Mouse (Mus musculus) frontal cortex, postnatal 36 days (tissue): ENCODE results near the gene Cbr2.
"Not testable (repeated sequence)": the region's sequence is repeated elsewhere in the genome, so short reads cannot be mapped to it uniquely, and the experiment has no call there.

Experiments
- DNase-seq, 2 experiments: peaks; one replicate each; pipeline ENCODE4 v3.0.0; 2022; ENCODE audit warnings: low spot score in 2 of 2

Cbr2 gene

GRCm38 (mm10) chr11:120731395-120731794 lies 519 bp downstream of the Cbr2 start:
- DNase-seq: no peak

DNA sequence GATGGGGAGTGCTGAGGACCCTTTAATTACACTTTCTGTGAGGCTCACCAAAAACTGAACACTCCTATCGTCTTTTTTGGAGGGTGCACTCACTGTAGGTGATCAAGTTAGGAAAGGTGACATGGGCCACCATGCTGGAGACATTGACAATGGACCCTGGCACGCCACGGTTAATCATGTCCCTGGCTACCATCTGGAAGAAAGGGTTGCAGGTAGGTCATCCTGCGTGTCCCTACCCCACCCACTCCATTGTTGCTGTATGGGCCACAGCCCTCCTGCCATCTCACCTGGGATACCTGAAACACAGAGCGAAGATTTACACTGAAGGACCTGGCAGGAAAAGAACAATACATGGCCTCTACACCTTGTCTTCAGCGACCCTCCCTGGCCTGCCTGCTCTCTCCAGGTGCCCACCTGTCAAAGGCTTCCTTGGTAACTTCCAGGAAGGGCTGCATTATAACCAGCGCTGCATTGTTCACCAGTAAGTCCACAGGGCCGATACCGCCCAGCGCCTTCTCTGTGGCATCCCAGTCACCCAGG lies 1.5 kb downstream of the Cbr2 start:
- DNase-seq: no peak

- not testable (repeated sequence) for DNase-seq
Measured at GRCm38 (mm10) chr11:120729432-120730050, 2.4 kb downstream of the Cbr2 start.

GRCm38 (mm10) chr11:120728530-120729240 lies 3.2 kb downstream of the Cbr2 start:
- no peak for DNase-seq

GRCm38 (mm10) chr11:120727564-120727963 lies 4.3 kb downstream of the Cbr2 start:
- no peak for DNase-seq

DNA sequence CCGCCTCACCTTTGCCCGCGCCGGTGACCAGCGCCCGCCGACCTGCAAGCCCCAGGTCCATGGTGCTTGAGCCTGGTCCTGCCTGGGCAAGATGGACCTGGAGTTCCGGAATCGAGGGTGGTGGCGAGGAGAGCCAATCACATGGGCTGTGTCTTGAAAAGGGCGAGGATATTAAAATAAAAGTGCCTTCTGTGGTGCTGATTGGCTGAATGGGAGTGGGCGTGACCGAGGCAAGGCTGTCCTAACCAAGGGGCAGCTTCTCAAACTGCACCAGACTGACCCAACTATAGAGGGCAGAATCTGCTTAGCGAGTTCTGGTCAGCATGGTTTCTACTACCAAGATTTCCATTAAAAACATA lies 4.8 kb downstream of the Cbr2 start, which contains the start of gene Dcxr:
Gene Dcxr, minus strand, starts transcription at position 113 of the 359 bp plus-strand sequence.
- peak; percentile 54 to 71 for DNase-seq

DNA sequence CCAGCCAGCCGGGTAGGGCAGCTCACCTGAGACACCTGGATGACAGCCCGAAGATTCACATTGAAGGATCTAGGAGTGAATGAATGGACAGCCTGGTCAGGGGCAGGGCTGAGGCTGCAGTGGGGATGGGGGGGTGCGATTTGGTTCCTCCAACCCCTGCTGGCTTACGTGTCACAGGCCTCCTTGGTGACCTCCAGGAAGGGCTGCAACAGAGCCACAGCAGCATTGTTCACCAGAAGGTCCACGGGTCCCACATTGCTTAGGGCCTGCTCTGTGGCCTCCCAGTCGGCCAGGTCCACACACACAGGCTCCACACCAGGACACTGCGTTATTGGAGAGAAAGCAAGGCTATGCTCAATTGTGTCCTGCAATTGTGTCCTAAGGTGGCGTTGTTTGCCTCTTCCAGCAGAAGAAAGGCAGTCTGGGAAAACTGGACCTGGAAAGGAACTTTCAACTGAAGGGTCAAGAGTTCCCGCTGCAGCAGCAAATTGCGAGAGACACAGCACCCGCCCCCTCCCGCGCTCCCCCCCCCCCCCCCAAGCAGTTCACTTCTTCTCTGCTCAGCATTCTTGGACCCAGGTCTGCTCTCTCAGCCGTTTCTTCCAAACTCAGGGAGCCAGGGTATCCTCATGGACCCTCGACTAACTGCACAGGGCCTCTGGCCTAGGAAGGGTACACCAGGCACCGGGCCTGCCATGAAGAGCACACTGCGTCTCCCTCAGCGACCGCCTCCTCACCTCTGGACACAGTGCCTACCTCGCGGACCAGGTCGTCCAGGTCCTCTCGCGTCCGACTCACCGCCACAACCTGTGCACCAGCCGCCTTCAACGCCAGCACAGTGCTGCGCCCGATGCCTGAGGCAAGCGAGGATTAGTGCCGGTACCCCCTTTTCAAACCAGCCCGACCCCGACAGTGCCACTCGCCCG lies 5.4 kb downstream of the Cbr2 start:
- no peak for DNase-seq

DNA sequence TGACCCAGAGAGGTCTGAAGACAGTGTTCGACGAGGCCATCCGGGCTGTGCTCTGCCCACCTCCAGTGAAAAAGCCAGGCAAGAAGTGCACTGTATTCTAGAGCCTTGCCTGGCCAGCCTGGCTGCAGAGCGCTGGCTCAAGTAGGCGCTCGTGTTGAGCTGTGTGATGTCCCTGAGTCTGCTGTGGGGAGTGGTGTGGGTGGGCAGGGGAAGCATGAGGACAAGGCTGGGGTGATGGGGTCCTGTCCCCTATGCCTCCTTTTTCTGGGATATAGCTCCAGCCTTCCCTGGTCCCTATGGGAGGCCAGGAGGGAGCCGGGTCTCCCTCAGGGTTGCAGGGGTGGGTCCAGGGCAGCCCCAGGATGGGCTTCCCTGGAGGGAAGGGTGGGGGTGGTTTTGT lies 8.4 kb downstream of the Cbr2 start:
- no peak for DNase-seq

- DNase-seq: no peak
Measured at GRCm38 (mm10) chr11:120722761-120723382, 9.0 kb downstream of the Cbr2 start.

- DNase-seq: no peak
Measured at GRCm38 (mm10) chr11:120722067-120722630, 9.8 kb downstream of the Cbr2 start.

GRCm38 (mm10) chr11:120721124-120722066 lies 10.5 kb downstream of the Cbr2 start, which contains the start of gene Rac3:
Rac3 (plus strand) TSS chr11:120721470.
- peak; percentile 48 to 59 for DNase-seq

DNA sequence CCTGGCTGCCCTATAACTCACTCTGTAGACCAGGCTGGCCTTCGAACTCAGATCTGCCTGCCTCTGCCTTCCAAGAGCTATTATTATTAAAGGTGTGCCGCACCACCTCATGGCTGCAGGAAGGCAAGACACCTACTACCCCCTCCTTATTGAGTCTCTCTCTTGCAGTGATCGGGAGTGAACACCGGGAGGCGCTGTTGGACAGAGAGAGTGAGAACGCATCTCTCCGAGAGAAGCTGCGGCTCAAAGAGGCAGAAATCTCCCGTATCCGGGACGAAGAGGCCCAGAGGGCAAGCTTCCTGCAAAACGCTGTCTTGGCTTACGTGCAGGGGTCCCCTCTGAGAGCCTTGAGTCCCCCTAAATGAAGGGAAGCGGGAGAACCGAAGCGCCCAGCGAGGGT lies 11.5 kb downstream of the Cbr2 start:
- DNase-seq: peak; percentile 82 to 91

GRCm38 (mm10) chr11:120719841-120720376 lies 12.0 kb downstream of the Cbr2 start:
- DNase-seq: no peak

DNA sequence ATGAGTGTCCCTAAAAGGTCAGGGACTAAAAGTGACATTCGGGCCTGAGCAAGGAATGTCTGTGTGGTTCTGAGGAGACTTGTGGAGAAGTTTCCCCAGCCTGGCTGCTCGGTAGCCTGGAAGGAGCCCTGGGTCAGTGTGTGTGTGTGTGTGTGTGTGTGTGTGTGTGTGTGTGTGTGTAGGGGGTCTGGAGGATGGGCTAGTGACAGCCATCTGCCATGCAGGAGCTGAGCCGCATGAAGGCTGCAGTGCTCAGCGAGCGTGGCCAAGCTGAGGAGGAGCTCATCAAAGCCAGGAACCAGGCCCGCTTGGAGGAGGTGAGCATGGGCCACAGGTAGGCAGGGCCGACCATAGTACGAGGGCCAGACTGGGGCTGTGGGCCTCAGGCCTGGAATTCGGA lies 12.7 kb downstream of the Cbr2 start:
- DNase-seq: no peak

- no peak for DNase-seq
Measured at GRCm38 (mm10) chr11:120715131-120715530, 16.8 kb downstream of the Cbr2 start.

GRCm38 (mm10) chr11:120714546-120714945 lies 17.4 kb downstream of the Cbr2 start:
- no peak for DNase-seq

GRCm38 (mm10) chr11:120713580-120714518 lies 18.1 kb downstream of the Cbr2 start, which contains the start of the genes Cenpx and Lrrc45:
Cenpx (minus strand) TSS chr11:120713738.
Lrrc45 (plus strand) TSS chr11:120713925.
- peak; percentile 97 to 98 for DNase-seq

DNA sequence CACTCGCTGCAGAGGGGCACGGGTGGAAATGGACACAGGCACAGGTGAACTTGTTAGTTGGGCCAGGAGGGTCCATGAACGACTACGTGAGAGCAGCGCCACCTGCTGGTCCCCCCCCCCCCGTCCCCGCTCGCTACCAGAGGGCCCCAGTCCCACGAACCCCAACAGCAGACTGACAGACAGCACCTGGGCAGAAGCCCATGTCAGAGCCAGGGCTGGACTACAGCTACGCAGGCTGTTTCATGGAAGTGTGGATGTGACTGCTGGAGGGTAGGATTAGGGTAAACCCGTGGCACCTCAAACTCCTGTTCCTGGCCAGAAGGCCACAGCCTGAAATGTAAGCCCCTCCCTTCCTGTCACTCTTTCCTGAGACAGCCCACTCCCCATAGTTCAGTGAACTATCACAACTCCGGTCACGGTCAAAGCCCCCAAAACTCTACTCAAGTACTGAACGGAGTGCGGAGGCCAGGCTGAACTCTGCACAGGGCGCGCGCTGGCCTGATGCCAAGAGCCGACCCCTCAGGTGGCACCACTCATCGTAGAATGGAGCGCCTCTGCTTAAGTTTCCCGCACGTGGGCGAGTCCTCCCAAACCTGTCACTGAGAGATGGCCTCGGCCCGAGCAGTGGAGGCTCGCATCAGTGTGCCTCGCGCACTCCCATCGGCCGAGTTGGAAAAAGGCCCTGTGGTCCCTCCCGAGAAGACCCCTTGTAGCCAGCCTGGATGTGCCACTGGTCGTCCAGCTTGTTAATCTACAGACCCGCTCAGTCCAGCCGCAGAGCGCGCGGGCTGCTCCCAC lies 18.9 kb downstream of the Cbr2 start:
- peak; percentile 23 to 33 for DNase-seq
